Mouse (Mus musculus) olfactory bulb, adult 2 months (tissue): ENCODE data around the gene Gorasp1. TPM values are rescaled to one million over a fixed set of nuclear protein-coding genes. Genes with fewer than 3 reads are reported as not detected.

Source experiments
- H3K27ac ChIP-seq: fragments of 200-500 bp; 2 replicates; pipeline ENCODE4 v1.5.1; 2012; ENCODE audit warnings: low read depth, low read length; ENCODE audit not compliant: insufficient read depth
- H3K4me1 ChIP-seq: fragments of 200-500 bp; 2 replicates; pipeline ENCODE4 v1.6.1; 2012; ENCODE audit warnings: low read length; ENCODE audit not compliant: control insufficient read depth, insufficient read depth
- H3K4me3 ChIP-seq: fragments of 200-500 bp; 2 replicates; pipeline ENCODE4 v1.5.1; 2012; ENCODE audit warnings: mild to moderate bottlenecking, low read depth, low read length, moderate library complexity; ENCODE audit not compliant: insufficient read depth
- CTCF ChIP-seq: fragments of 200-500 bp; IDR thresholded peaks from 2 replicates; pipeline ENCODE4 v1.5.1; 2012; ENCODE audit warnings: low read depth, mild to moderate bottlenecking, low read length, moderate library complexity; ENCODE audit not compliant: insufficient read depth
- POLR2A ChIP-seq: fragments of 200-500 bp; IDR thresholded peaks from 2 replicates; pipeline ENCODE4 v1.6.1; 2012; ENCODE audit warnings: mild to moderate bottlenecking, low read depth, low read length, moderate library complexity; ENCODE audit not compliant: insufficient read depth
- WGBS: fragments of 180-500 bp; shearing (Covaris S2); methylation state at CpG from one replicate; pipeline ENCODE4 v1.1.7; 2018; 5-methylcytosine and 5-hydroxymethylcytosine counted together
- polyA plus RNA-seq: library from polyadenylated mRNA; stranded (reverse); fragments of >200 nt; gene quantifications from 2 replicates; pipeline ENCODE4 v1.2.4, GENCODE M21; 2012; ENCODE audit warnings: low replicate concordance; ENCODE audit not compliant: missing spikeins, insufficient read depth, insufficient read length

Gene Gorasp1
- polyA plus RNA-seq, 1 experiment = not detected

GRCm38 (mm10) chr9:119974609-119975008 is 37.2 kb upstream of the Gorasp1 start:
- WGBS = 84% methylated on average over 5 of the region's 5 CpGs
- no peak overlapping the region for H3K4me3 ChIP-seq
- H3K4me1 ChIP-seq = peaks cover 40% of the 10 kb centered on the region
- no peak overlapping the region for H3K27ac ChIP-seq
- TF ChIP-seq CTCF = no peak
- TF ChIP-seq POLR2A = no peak

GRCm38 (mm10) chr9:119973869-119974520 is 36.6 kb upstream of the Gorasp1 start:
- H3K27ac ChIP-seq = no peak overlapping the region
- peaks cover 40% of the 10 kb centered on the region for H3K4me1 ChIP-seq
- 92% methylated on average over 27 of the region's 27 CpGs for WGBS
- no peak for TF ChIP-seq POLR2A
- no peak overlapping the region for H3K4me3 ChIP-seq

- H3K27ac ChIP-seq = no peak overlapping the region
- H3K4me3 ChIP-seq = no peak overlapping the region
- H3K4me1 ChIP-seq = peaks cover 34% of the 10 kb centered on the region
- no peak for TF ChIP-seq CTCF
- 91% methylated on average over 23 of the region's 23 CpGs for WGBS
These were observed 35.9 kb upstream of the Gorasp1 start for GRCm38 (mm10) chr9:119973281-119973680.

- WGBS = 61% methylated on average over 12 of the region's 12 CpGs
- TF ChIP-seq CTCF (no peak), POLR2A (no peak)
- Histone ChIP-seq H3K4me1 (peaks cover 33% of the 10 kb centered on the region), H3K4me3 (no peak overlapping the region), H3K27ac (no peak overlapping the region)
These were observed 35.2 kb upstream of the Gorasp1 start for GRCm38 (mm10) chr9:119972582-119972981.

GRCm38 (mm10) chr9:119972166-119972565 is 34.8 kb upstream of the Gorasp1 start:
- no peak for TF ChIP-seq CTCF
- no peak for TF ChIP-seq POLR2A
- H3K27ac ChIP-seq = no peak overlapping the region
- H3K4me1 ChIP-seq = peaks cover 34% of the 10 kb centered on the region
- WGBS = 86% methylated on average over 10 of the region's 10 CpGs
- no peak overlapping the region for H3K4me3 ChIP-seq

- WGBS = 71% methylated on average over 7 of the region's 7 CpGs
- H3K4me3 ChIP-seq = no peak overlapping the region
- H3K27ac ChIP-seq = no peak overlapping the region
- H3K4me1 ChIP-seq = peaks cover 37% of the 10 kb centered on the region
- TF ChIP-seq CTCF (no peak), POLR2A (no peak)
These were observed 33.6 kb upstream of the Gorasp1 start for GRCm38 (mm10) chr9:119970763-119971656.

- no peak overlapping the region for H3K4me3 ChIP-seq
- H3K4me1 ChIP-seq = peaks cover 44% of the 10 kb centered on the region
- H3K27ac ChIP-seq = no peak overlapping the region
- WGBS = 65% methylated on average over 6 of the region's 6 CpGs
- TF ChIP-seq CTCF (no peak), POLR2A (no peak)
These were observed 32.9 kb upstream of the Gorasp1 start for GRCm38 (mm10) chr9:119970221-119970620.

- H3K27ac ChIP-seq = no peak overlapping the region
- peaks cover 44% of the 10 kb centered on the region for H3K4me1 ChIP-seq
- WGBS = 93% methylated on average over 7 of the region's 7 CpGs
- H3K4me3 ChIP-seq = no peak overlapping the region
- TF ChIP-seq POLR2A (no peak), CTCF (no peak)
These were observed 32.4 kb upstream of the Gorasp1 start for GRCm38 (mm10) chr9:119969811-119970210.

GRCm38 (mm10) chr9:119966221-119966910 is 29.0 kb upstream of the Gorasp1 start:
- TF ChIP-seq CTCF = no peak
- no peak for TF ChIP-seq POLR2A
- H3K4me1 ChIP-seq = peaks cover 44% of the 10 kb centered on the region
- no peak overlapping the region for H3K4me3 ChIP-seq
- WGBS = 87% methylated on average over 26 of the region's 26 CpGs
- H3K27ac ChIP-seq = no peak overlapping the region
